Mouse (Mus musculus): ENCODE results near the gene Mdfic. TPM values are rescaled to one million over a fixed set of nuclear protein-coding genes. Genes with fewer than 3 reads are reported as not detected.

The Mdfic gene
- polyA plus RNA-seq, 1 experiment from 2014 or later, result 2.2 TPM

GRCm38 (mm10) chr6:15745891-15746290 is 25.4 kb downstream of the Mdfic start:
- Histone ChIP-seq H3K4me1 (ENCODE audit: control insufficient read depth, insufficient read depth, low read length) (peaks cover 2% of the 10 kb centered on the region; the same call in 1 of the 2 replicates), H3K9ac (ENCODE audit: low read length) (no peak overlapping the region), H3K4me2 (ENCODE audit: low read length) (no peak overlapping the region), H3K27me3 (replicated peaks; ENCODE audit: control insufficient read depth, insufficient read depth, low read length) (no peaks in the 10 kb centered on the region), H3K36me3 (ENCODE audit: control insufficient read depth, insufficient read depth, low read length) (no peaks in the 10 kb centered on the region), H3K27ac (ENCODE audit: low read depth, low read length) (no peak overlapping the region), H3K4me3 (ENCODE audit: low read depth, low read length) (no peak overlapping the region), H3K9me3 (replicated peaks; ENCODE audit: control insufficient read depth, low read length) (no peaks in the 10 kb centered on the region)
- ATAC-seq (0 out of 2 replicates have a peak, but pooled peaks have one; percentile 40), DNase-seq (ENCODE audit: low spot score) (no peak)
- 46% methylated on average over 5 of the region's 5 CpGs for WGBS

DNA sequence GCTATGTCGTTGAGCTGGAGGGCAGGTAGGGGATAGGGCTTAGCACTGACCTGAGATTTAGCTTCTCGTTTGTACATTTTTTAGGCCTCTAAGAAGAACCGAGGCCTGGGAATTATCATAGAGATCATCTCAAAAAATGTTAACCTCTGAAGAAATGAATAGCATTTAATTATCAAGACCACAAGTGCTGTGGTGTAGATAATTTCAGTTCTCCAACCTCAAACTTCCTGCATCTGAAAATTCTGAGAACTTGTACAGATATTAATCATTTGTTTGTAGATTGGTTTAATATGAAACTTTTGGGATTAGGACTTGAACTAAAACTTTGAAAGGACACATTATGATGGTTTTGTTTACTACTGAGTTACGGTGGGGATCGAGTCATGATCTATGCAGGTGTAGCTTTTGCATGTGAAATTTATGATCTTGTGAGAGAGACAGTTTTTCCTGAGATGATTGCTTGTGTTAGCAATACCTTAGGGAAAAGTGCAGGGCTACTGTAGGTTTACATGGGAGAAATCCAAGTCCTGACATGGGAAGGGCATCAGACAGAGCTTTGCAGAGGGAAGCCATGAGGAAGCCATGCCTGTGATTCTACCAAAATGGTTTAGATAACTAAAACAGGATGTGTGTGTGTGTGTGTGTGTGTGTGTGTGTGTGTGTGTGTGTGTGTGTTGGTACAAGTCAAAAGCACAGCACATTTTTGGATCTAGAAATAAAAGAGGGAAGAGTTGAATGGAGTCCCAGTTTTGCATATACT is 27.1 kb downstream of the Mdfic start:
- Histone ChIP-seq H3K9ac (ENCODE audit: low read length) (no peak overlapping the region), H3K4me2 (ENCODE audit: low read length) (no peak overlapping the region), H3K27ac (ENCODE audit: low read depth, low read length) (no peak overlapping the region), H3K4me3 (ENCODE audit: low read depth, low read length) (no peak overlapping the region), H3K36me3 (ENCODE audit: control insufficient read depth, insufficient read depth, low read length) (no peaks in the 10 kb centered on the region), H3K9me3 (replicated peaks; ENCODE audit: control insufficient read depth, low read length) (no peaks in the 10 kb centered on the region), H3K27me3 (replicated peaks; ENCODE audit: control insufficient read depth, insufficient read depth, low read length) (no peaks in the 10 kb centered on the region), H3K4me1 (ENCODE audit: control insufficient read depth, insufficient read depth, low read length) (peaks cover 2% of the 10 kb centered on the region; the same call in 1 of the 2 replicates)
- no peak for DNase-seq (ENCODE audit: low spot score)
- WGBS, result 94% methylated on average over 5 of the region's 5 CpGs
- ATAC-seq, result no peak

DNA sequence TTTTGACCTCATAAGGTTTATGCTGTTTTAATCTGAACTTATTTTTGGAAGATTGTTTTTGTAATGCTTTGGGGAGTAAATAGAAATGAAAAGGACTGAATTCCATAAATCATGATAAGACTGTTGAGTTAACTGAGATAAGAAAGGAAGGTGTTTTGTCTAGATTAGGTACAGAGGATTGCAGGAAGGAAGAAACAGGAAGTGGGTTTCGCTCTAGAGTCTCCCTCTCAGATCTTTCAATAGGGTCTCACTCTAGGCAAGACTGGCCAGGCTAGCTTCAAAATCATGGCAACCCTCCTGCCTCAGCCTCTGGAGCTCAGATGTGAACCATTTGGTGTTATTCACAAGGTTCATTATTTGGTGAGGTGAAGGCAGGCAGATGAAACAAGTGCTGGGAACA is 27.8 kb downstream of the Mdfic start:
- Histone ChIP-seq H3K4me1 (ENCODE audit: control insufficient read depth, insufficient read depth, low read length) (peaks cover 2% of the 10 kb centered on the region; the same call in 1 of the 2 replicates), H3K9ac (ENCODE audit: low read length) (no peak overlapping the region), H3K4me3 (ENCODE audit: low read depth, low read length) (no peak overlapping the region), H3K27ac (ENCODE audit: low read depth, low read length) (no peak overlapping the region), H3K4me2 (ENCODE audit: low read length) (no peak overlapping the region), H3K9me3 (replicated peaks; ENCODE audit: control insufficient read depth, low read length) (no peaks in the 10 kb centered on the region), H3K36me3 (ENCODE audit: control insufficient read depth, insufficient read depth, low read length) (no peaks in the 10 kb centered on the region), H3K27me3 (replicated peaks; ENCODE audit: control insufficient read depth, insufficient read depth, low read length) (no peaks in the 10 kb centered on the region)
- WGBS, result 97% methylated on average over 1 of the region's 1 CpGs
- ATAC-seq (no peak), DNase-seq (ENCODE audit: low spot score) (no peak)

- Histone ChIP-seq H3K4me2 (ENCODE audit: low read length) (no peak overlapping the region), H3K27ac (ENCODE audit: low read depth, low read length) (no peak overlapping the region), H3K4me3 (ENCODE audit: low read depth, low read length) (no peak overlapping the region), H3K27me3 (replicated peaks; ENCODE audit: control insufficient read depth, insufficient read depth, low read length) (no peaks in the 10 kb centered on the region), H3K9ac (ENCODE audit: low read length) (no peak overlapping the region), H3K9me3 (replicated peaks; ENCODE audit: control insufficient read depth, low read length) (no peaks in the 10 kb centered on the region), H3K4me1 (ENCODE audit: control insufficient read depth, insufficient read depth, low read length) (peaks cover 2% of the 10 kb centered on the region; the same call in 1 of the 2 replicates), H3K36me3 (ENCODE audit: control insufficient read depth, insufficient read depth, low read length) (no peaks in the 10 kb centered on the region)
- 94% methylated on average over 2 of the region's 2 CpGs for WGBS
- ATAC-seq (no peak), DNase-seq (ENCODE audit: low spot score) (no peak)
Measured at GRCm38 (mm10) chr6:15748943-15749342, 28.5 kb downstream of the Mdfic start.

DNA sequence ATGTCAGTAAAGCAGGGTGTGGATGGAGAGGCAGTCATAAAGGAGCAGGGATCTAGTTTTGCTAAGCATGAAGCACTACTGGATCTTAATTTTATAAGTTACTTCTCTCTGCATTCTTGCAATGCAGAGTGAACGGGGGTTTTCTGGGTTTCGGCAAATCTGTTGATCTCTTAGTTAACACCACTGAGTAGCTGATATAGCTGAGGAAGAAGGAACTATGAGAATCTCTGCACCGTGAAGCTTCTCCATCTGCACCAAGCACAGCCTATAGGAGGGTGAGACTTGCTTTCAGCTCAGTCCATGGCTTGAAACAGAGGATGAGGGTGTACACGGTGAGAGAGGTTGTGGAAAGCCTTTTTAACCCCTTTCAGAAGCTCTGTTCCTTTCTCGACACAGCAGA is 29.6 kb downstream of the Mdfic start:
- H3K9ac ChIP-seq (ENCODE audit: low read length), result no peak overlapping the region
- no peak overlapping the region for H3K4me2 ChIP-seq (ENCODE audit: low read length)
- H3K4me1 ChIP-seq (ENCODE audit: control insufficient read depth, insufficient read depth, low read length), result no peaks in the 10 kb centered on the region; the same call in 1 of the 2 replicates
- no peak overlapping the region for H3K4me3 ChIP-seq (ENCODE audit: low read depth, low read length)
- no peak for DNase-seq (ENCODE audit: low spot score)
- no peak overlapping the region for H3K27ac ChIP-seq (ENCODE audit: low read depth, low read length)
- H3K9me3 ChIP-seq (replicated peaks; ENCODE audit: control insufficient read depth, low read length), result no peaks in the 10 kb centered on the region
- 85% methylated on average over 5 of the region's 5 CpGs for WGBS
- no peaks in the 10 kb centered on the region for H3K36me3 ChIP-seq (ENCODE audit: control insufficient read depth, insufficient read depth, low read length)
- no peaks in the 10 kb centered on the region for H3K27me3 ChIP-seq (replicated peaks; ENCODE audit: control insufficient read depth, insufficient read depth, low read length)
- ATAC-seq, result no peak

DNA sequence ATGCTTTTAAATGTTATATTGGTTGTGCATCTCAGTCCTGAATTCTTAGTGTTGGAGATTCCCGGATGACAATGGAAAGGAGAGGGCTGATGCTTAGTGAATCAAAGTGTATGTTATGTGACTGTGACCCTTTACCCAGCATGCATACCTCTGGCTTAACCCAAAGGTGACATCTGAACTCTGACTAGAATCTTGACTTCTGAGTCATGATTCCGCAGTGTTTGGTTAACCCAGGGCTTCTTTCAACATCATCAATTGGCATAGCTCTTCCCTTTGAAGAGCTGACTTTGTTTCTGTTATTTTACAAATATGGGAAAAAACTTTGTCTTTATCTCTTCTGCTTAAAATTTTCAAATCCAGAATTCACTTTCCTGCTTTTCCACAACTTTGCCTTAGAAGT is 30.9 kb downstream of the Mdfic start:
- no peaks in the 10 kb centered on the region for H3K4me1 ChIP-seq (ENCODE audit: control insufficient read depth, insufficient read depth, low read length)
- 98% methylated on average over 2 of the region's 2 CpGs for WGBS

DNA sequence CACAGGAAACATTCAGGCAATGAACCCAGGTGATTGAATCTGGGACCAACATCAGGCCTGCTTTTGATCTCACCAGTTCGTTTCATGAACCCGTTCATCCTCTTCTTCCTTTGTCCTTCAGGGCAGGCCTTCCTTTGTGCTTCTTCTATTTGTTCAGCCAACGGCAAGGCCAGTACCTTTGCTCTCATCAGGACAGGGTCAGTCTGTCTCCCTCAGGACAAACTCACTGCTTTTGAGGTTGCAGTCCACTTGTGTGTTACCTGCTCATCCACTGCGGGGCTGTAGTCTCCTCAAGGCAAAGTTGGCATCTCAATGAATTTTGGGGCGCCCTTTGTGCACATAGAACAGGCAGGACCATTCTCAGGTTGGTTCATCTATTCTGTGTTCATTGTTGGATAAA is 31.7 kb downstream of the Mdfic start:
- Histone ChIP-seq H3K4me1 (ENCODE audit: control insufficient read depth, insufficient read depth, low read length) (no peaks in the 10 kb centered on the region), H3K4me2 (ENCODE audit: low read length) (no peak overlapping the region), H3K36me3 (ENCODE audit: control insufficient read depth, insufficient read depth, low read length) (no peaks in the 10 kb centered on the region), H3K9ac (ENCODE audit: low read length) (no peak overlapping the region), H3K4me3 (ENCODE audit: low read depth, low read length) (no peak overlapping the region), H3K27me3 (replicated peaks; ENCODE audit: control insufficient read depth, insufficient read depth, low read length) (no peaks in the 10 kb centered on the region), H3K27ac (ENCODE audit: low read depth, low read length) (no peak overlapping the region), H3K9me3 (replicated peaks; ENCODE audit: control insufficient read depth, low read length) (no peaks in the 10 kb centered on the region)
- ATAC-seq (no peak), DNase-seq (ENCODE audit: low spot score) (no peak)
- WGBS, result 91% methylated on average over 5 of the region's 5 CpGs

More for the DNA sequence above, 30.9 kb downstream of the Mdfic start:
- H3K4me2 ChIP-seq (ENCODE audit: low read length), result no peak overlapping the region
- no peaks in the 10 kb centered on the region for H3K27me3 ChIP-seq (replicated peaks; ENCODE audit: control insufficient read depth, insufficient read depth, low read length)
- no peaks in the 10 kb centered on the region for H3K36me3 ChIP-seq (ENCODE audit: control insufficient read depth, insufficient read depth, low read length)
- ATAC-seq (no peak), DNase-seq (ENCODE audit: low spot score) (no peak)
- H3K9ac ChIP-seq (ENCODE audit: low read length), result no peak overlapping the region
- no peak overlapping the region for H3K4me3 ChIP-seq (ENCODE audit: low read depth, low read length)
- H3K27ac ChIP-seq (ENCODE audit: low read depth, low read length), result no peak overlapping the region
- H3K9me3 ChIP-seq (replicated peaks; ENCODE audit: control insufficient read depth, low read length), result no peaks in the 10 kb centered on the region

DNA sequence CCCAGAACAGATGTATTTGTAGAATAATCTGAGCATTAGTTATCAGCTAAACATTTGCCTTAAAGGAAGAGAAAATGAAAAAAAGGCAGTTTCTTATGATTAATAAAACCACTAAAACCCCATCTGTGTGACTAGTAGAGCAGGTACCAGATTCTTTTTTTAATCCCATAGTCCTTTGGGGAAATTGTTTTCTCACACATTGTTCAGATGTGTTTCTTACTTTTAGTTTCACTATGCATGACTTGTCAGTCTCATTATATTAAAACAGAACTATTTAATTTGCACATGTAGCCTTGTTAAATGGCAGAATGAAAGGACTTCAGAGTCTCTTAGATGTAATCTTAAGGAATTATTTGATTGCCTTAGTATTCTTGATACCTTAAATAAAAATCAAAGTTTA is 32.7 kb downstream of the Mdfic start:
- Histone ChIP-seq H3K27me3 (replicated peaks; ENCODE audit: control insufficient read depth, insufficient read depth, low read length) (no peaks in the 10 kb centered on the region), H3K9ac (ENCODE audit: low read length) (no peak overlapping the region), H3K27ac (ENCODE audit: low read depth, low read length) (no peak overlapping the region), H3K4me1 (ENCODE audit: control insufficient read depth, insufficient read depth, low read length) (no peaks in the 10 kb centered on the region), H3K9me3 (replicated peaks; ENCODE audit: control insufficient read depth, low read length) (no peaks in the 10 kb centered on the region), H3K4me2 (ENCODE audit: low read length) (no peak overlapping the region), H3K4me3 (ENCODE audit: low read depth, low read length) (no peak overlapping the region), H3K36me3 (ENCODE audit: control insufficient read depth, insufficient read depth, low read length) (no peaks in the 10 kb centered on the region)
- ATAC-seq (no peak), DNase-seq (ENCODE audit: low spot score) (no peak)

GRCm38 (mm10) chr6:15758394-15758793 is 37.9 kb downstream of the Mdfic start:
- H3K4me1 ChIP-seq (ENCODE audit: control insufficient read depth, insufficient read depth, low read length), result no peaks in the 10 kb centered on the region
- no peaks in the 10 kb centered on the region for H3K27me3 ChIP-seq (replicated peaks; ENCODE audit: control insufficient read depth, insufficient read depth, low read length)
- WGBS, result 91% methylated on average over 3 of the region's 3 CpGs
- DNase-seq (ENCODE audit: low spot score) (no peak), ATAC-seq (no peak)
- H3K9ac ChIP-seq (ENCODE audit: low read length), result no peak overlapping the region
- H3K36me3 ChIP-seq (ENCODE audit: control insufficient read depth, insufficient read depth, low read length), result no peaks in the 10 kb centered on the region
- H3K4me2 ChIP-seq (ENCODE audit: low read length), result no peak overlapping the region
- no peaks in the 10 kb centered on the region for H3K9me3 ChIP-seq (replicated peaks; ENCODE audit: control insufficient read depth, low read length)
- H3K27ac ChIP-seq (ENCODE audit: low read depth, low read length), result no peak overlapping the region
- H3K4me3 ChIP-seq (ENCODE audit: low read depth, low read length), result no peak overlapping the region
